20 mouse cellular contexts compared by ENCODE assay signal in genomic region chr12:52272828-52273227, GRCm38 (mm10).
DNase-seq lines count a peak whose midpoint lies in the region; ATAC-seq lines count a peak whose summit lies in the region.
"Had no signal": no experiment of that assay in that cellular context is flagged by ENCODE, and none has a peak within 500 bp of the region (broad histone marks: within the 10 kb centered on the region; RNA-seq: fewer than 3 reads in every experiment).

No protein-coding gene starts in this region.

- no peak for ATAC-seq in heart, embryonic 12.5 days (ENCODE audit: insufficient number of reproducible peaks, low FRiP score)
- ATAC-seq: forebrain, embryonic 15.5 days; hindbrain, postnatal 0 days had no signal

- WGBS in heart, embryonic 12.5 days = 6% methylated on average over 1 of the region's 1 CpGs

- intact Hi-C loops in heart, postnatal 10 days (cut with DNase I) = no loop called here

- DNase-seq in adrenal gland, adult 8-10 months = peak; percentile 19
- DNase-seq in adrenal gland, postnatal 4 days (ENCODE audit: low spot score in 2 of 2) = no peak
- no peak for DNase-seq in heart, postnatal 10 days
- DNase-seq in ovary, adult 18-20 months (ENCODE audit: low spot score) = peak; percentile 16
- DNase-seq in ovary, postnatal 14 days (ENCODE audit: low spot score) = no peak
- DNase-seq in brain, adult 2 months (ENCODE audit: low read depth, low spot score) = peak; percentile 51
- DNase-seq: cerebellum, adult 11 months; cerebellum, adult 8-10 months; cerebellum, postnatal 14 days; embryo, embryonic 11 days; gastrocnemius, postnatal 14 days; heart, postnatal 14 days; kidney, adult 18-20 months had no signal

- H3K27me3 ChIP-seq in heart, embryonic 12.5 days (replicated peaks) = no peaks in the 10 kb centered on the region
- H3K27me3 ChIP-seq: CH12.LX; embryonic facial prominence, embryonic 15.5 days; forebrain, embryonic 15.5 days; hindbrain, embryonic 13.5 days had no signal

- H3K36me3 ChIP-seq in heart, embryonic 12.5 days = no peaks in the 10 kb centered on the region
- H3K36me3 ChIP-seq: embryonic facial prominence, embryonic 15.5 days; forebrain, embryonic 15.5 days; hindbrain, embryonic 13.5 days had no signal

- H3K27ac ChIP-seq in heart, embryonic 12.5 days (ENCODE audit: poor library complexity, severe bottlenecking) = peak overlapping the region; percentile 33; the same call in 1 of the 2 replicates
- H3K27ac ChIP-seq: embryonic facial prominence, embryonic 15.5 days; forebrain, embryonic 15.5 days; hindbrain, embryonic 13.5 days; hindbrain, postnatal 0 days had no signal

- H3K4me2 ChIP-seq in heart, embryonic 12.5 days = no peak overlapping the region
- H3K4me2 ChIP-seq: embryonic facial prominence, embryonic 15.5 days; forebrain, embryonic 15.5 days; heart, embryonic 11.5 days; hindbrain, embryonic 13.5 days had no signal

- no peak overlapping the region for H3K9ac ChIP-seq in heart, embryonic 12.5 days
- H3K9ac ChIP-seq: embryonic facial prominence, embryonic 15.5 days; forebrain, embryonic 15.5 days; hindbrain, embryonic 13.5 days had no signal

- peaks cover 13% of the 10 kb centered on the region for H3K4me1 ChIP-seq in heart, embryonic 12.5 days (replicated peaks)
- H3K4me1 ChIP-seq: embryonic facial prominence, embryonic 15.5 days; forebrain, embryonic 15.5 days; hindbrain, embryonic 13.5 days had no signal

- no peaks in the 10 kb centered on the region for H3K9me3 ChIP-seq in heart, embryonic 12.5 days (replicated peaks)
- H3K9me3 ChIP-seq: embryonic facial prominence, embryonic 15.5 days; forebrain, embryonic 15.5 days; hindbrain, embryonic 13.5 days had no signal

- no peak overlapping the region for H3K4me3 ChIP-seq in heart, embryonic 12.5 days
- H3K4me3 ChIP-seq: embryonic facial prominence, embryonic 15.5 days; forebrain, embryonic 15.5 days; hindbrain, embryonic 13.5 days had no signal

Comparison
In these comparisons a context has a peak if more than half of its experiments do, and no peak if none do; other contexts are left out.
1. DNase-seq: peak in adrenal gland, adult 8-10 months (single experiment), ovary, adult 18-20 months (single experiment) and brain, adult 2 months (single experiment); none in adrenal gland, postnatal 4 days (0 of 2), heart, postnatal 10 days (0 of 2) and ovary, postnatal 14 days (single experiment).